7 mouse cellular contexts compared by ENCODE assay signal in the genomic region with DNA sequence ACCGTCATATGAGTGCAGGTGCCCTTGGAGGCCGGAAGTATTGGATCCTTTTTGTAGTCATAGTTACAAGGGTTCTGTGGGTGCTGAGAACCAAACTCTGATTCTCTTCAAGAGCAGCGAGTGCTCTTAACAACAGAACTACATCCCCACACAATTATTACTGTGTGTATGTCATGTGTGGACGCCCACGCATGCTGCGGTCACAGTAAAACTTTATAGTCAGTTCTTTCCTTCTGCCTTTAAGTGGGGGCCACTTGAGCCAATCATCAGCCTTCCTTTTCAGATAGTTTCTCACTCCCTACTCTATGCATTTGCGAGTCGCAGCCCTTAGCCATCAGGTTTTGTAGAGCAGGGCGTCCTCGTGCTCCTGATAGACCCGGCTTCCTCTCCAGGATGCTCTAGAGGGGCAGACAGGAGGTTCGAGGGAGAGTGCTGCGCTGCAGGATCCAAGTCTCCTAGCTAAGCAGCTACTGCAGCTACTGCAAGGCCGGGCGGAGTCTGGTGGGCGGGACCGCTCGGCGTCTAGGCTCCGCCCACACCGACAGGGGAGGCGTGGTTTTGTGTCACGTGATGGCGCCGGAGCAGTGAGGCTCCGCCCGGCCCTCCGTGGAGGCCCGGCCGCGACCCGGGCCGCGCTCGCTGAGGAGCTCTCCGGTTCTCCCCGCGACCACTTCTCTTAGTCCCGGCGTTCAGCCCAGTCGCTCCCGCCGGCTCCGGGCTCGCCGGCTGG. TPM values are rescaled to one million over a fixed set of nuclear protein-coding genes. Genes with fewer than 3 reads are reported as not detected.
DNase-seq lines count a peak whose midpoint lies in the region; ATAC-seq and TF ChIP-seq lines count a peak whose summit lies in the region.

A gene (plus strand): TSS at position 555 of the 730 bp plus-strand sequence.

- peak; percentile 85 for ATAC-seq in embryonic facial prominence, embryonic 11.5 days (replicated peaks; ENCODE audit: insufficient number of reproducible peaks, low FRiP score, low TSS enrichment, low read depth)
- peak; percentile 81 for ATAC-seq in limb, embryonic 12.5 days (ENCODE audit: insufficient number of reproducible peaks, insufficient read depth, low FRiP score, low TSS enrichment, low read depth)
- peak; percentile 91 for ATAC-seq in midbrain, embryonic 15.5 days (replicated peaks)

- TF ChIP-seq POLR2A in kidney, adult 2 months (IDR thresholded peaks at IDR 0.05; ENCODE audit: low read depth, low read length): peak; percentile 87
- peak; percentile 18; the same call in 1 of the 2 replicates for TF ChIP-seq POLR2A in spleen, adult 2 months (IDR thresholded peaks at IDR 0.05; ENCODE audit: low read depth, low read length)

- no peaks in the 10 kb centered on the region for H3K36me3 ChIP-seq in embryonic facial prominence, embryonic 11.5 days (replicated peaks; ENCODE audit: control insufficient read depth, insufficient read depth, low read depth, low read length)
- H3K36me3 ChIP-seq in kidney, adult 2 months (ENCODE audit: control insufficient read depth, insufficient read depth, low read length): no peaks in the 10 kb centered on the region
- no peaks in the 10 kb centered on the region for H3K36me3 ChIP-seq in limb, embryonic 12.5 days
- no peaks in the 10 kb centered on the region for H3K36me3 ChIP-seq in midbrain, embryonic 15.5 days (replicated peaks)
- H3K36me3 ChIP-seq in spleen, adult 2 months (ENCODE audit: control insufficient read depth, insufficient read depth, low read length): no peaks in the 10 kb centered on the region

- H3K4me3 ChIP-seq in embryonic facial prominence, embryonic 11.5 days (ENCODE audit: low read depth, low read length): peak within 1 kb of the TSS; percentile 54
- peak within 1 kb of the TSS; percentile 88 for H3K4me3 ChIP-seq in kidney, adult 2 months (ENCODE audit: insufficient read depth, low read depth, low read length)
- peak within 1 kb of the TSS; percentile 88 for H3K4me3 ChIP-seq in limb, embryonic 12.5 days (replicated peaks)
- peak within 1 kb of the TSS; percentile 67 for H3K4me3 ChIP-seq in midbrain, embryonic 15.5 days
- peak within 1 kb of the TSS; percentile 93 for H3K4me3 ChIP-seq in spleen, adult 2 months (ENCODE audit: extremely low read depth, insufficient read depth, insufficient read length)

- H3K4me2 ChIP-seq in embryonic facial prominence, embryonic 11.5 days (ENCODE audit: low read depth, low read length): peak within 1 kb of the TSS; percentile 71
- peak within 1 kb of the TSS; percentile 84 for H3K4me2 ChIP-seq in limb, embryonic 12.5 days
- H3K4me2 ChIP-seq in midbrain, embryonic 15.5 days: peak within 1 kb of the TSS; percentile 79

- H3K27ac ChIP-seq in embryonic facial prominence, embryonic 11.5 days (replicated peaks; ENCODE audit: low read depth, low read length): 0 out of 2 replicates have a peak within 1 kb of the TSS, but pooled peaks have one; percentile 36
- H3K27ac ChIP-seq in kidney, adult 2 months (ENCODE audit: insufficient read depth, low read depth, low read length): peak within 1 kb of the TSS; percentile 82
- H3K27ac ChIP-seq in limb, embryonic 12.5 days: peak within 1 kb of the TSS; percentile 84
- H3K27ac ChIP-seq in midbrain, embryonic 15.5 days: peak within 1 kb of the TSS; percentile 82
- peak within 1 kb of the TSS; percentile 71 for H3K27ac ChIP-seq in spleen, adult 2 months (ENCODE audit: insufficient read depth, low read length)

- H3K9ac ChIP-seq in embryonic facial prominence, embryonic 11.5 days (replicated peaks; ENCODE audit: low read length): peak within 1 kb of the TSS; percentile 68
- peak within 1 kb of the TSS; percentile 83 for H3K9ac ChIP-seq in limb, embryonic 12.5 days (replicated peaks)
- H3K9ac ChIP-seq in midbrain, embryonic 15.5 days: peak within 1 kb of the TSS; percentile 85

- no peak for TF ChIP-seq CTCF in kidney, adult 2 months (conservative IDR thresholded peaks at IDR 0.05; ENCODE audit: insufficient read depth, insufficient read length, low read depth, low read length)
- no peak for TF ChIP-seq CTCF in spleen, adult 2 months (IDR thresholded peaks at IDR 0.05; ENCODE audit: extremely low read depth, insufficient read depth, insufficient read length, insufficient replicate concordance)

- peak; percentile 97 for DNase-seq in adrenal gland, postnatal 14 days
- peak; percentile 96 for DNase-seq in embryonic facial prominence, embryonic 11.5 days (ENCODE audit: low spot score)
- DNase-seq in heart, adult 11 months: peak; percentile 100
- peak; percentile 97 for DNase-seq in kidney, adult 2 months
- DNase-seq in spleen, adult 2 months (ENCODE audit: low read depth in 1 of 2, low spot score in 2 of 2): peak; percentile 78 to 92

- 8% methylated on average over 46 of the region's 46 CpGs for WGBS in embryonic facial prominence, embryonic 11.5 days
- WGBS in kidney, adult 2 months: 8% methylated on average over 46 of the region's 46 CpGs
- WGBS in limb, embryonic 12.5 days: 7% methylated on average over 46 of the region's 46 CpGs
- 9% methylated on average over 45 of the region's 46 CpGs for WGBS in midbrain, embryonic 15.5 days
- 5% methylated on average over 45 of the region's 46 CpGs for WGBS in spleen, adult 2 months

- no peaks in the 10 kb centered on the region for H3K27me3 ChIP-seq in embryonic facial prominence, embryonic 11.5 days (ENCODE audit: control insufficient read depth, insufficient read depth, low read length)
- H3K27me3 ChIP-seq in kidney, adult 2 months (replicated peaks; ENCODE audit: control insufficient read depth, insufficient read depth, low read length): no peaks in the 10 kb centered on the region
- no peaks in the 10 kb centered on the region for H3K27me3 ChIP-seq in limb, embryonic 12.5 days
- no peaks in the 10 kb centered on the region for H3K27me3 ChIP-seq in midbrain, embryonic 15.5 days (replicated peaks)
- H3K27me3 ChIP-seq in spleen, adult 2 months (ENCODE audit: control insufficient read depth, insufficient read depth, low read length): peaks cover 4% of the 10 kb centered on the region; the same call in 1 of the 2 replicates

- H3K4me1 ChIP-seq in embryonic facial prominence, embryonic 11.5 days (ENCODE audit: control insufficient read depth, insufficient read depth, low read length): peaks cover 7% of the 10 kb centered on the region
- peaks cover 18% of the 10 kb centered on the region for H3K4me1 ChIP-seq in kidney, adult 2 months (ENCODE audit: control insufficient read depth, insufficient read depth, low read length)
- H3K4me1 ChIP-seq in limb, embryonic 12.5 days (replicated peaks): peaks cover 68% of the 10 kb centered on the region
- H3K4me1 ChIP-seq in midbrain, embryonic 15.5 days: peaks cover 29% of the 10 kb centered on the region
- peaks cover 3% of the 10 kb centered on the region for H3K4me1 ChIP-seq in spleen, adult 2 months (ENCODE audit: control insufficient read depth, insufficient read depth, insufficient read length)

- no peaks in the 10 kb centered on the region for H3K9me3 ChIP-seq in embryonic facial prominence, embryonic 11.5 days (replicated peaks; ENCODE audit: control insufficient read depth, low read length)
- H3K9me3 ChIP-seq in limb, embryonic 12.5 days: no peaks in the 10 kb centered on the region
- H3K9me3 ChIP-seq in midbrain, embryonic 15.5 days: no peaks in the 10 kb centered on the region

RNA-seq across cellular contexts. Expression of the gene that starts here (rescaled TPM):
- total RNA-seq in adrenal gland, postnatal 14 days (2021): 139 and 144 TPM in 2 replicates
- 38.5 and 41.8 TPM in 2 replicates for polyA plus RNA-seq in embryonic facial prominence, embryonic 11.5 days (2014; fragmentation: Nextera tagmentation; extraction: Ambion mirVana)
- polyA plus RNA-seq in kidney, adult 2 months (2012; rRNA removed): 22.8 and 25.0 TPM in 2 replicates
- 53.2 and 55.5 TPM in 2 replicates for polyA plus RNA-seq in limb, embryonic 12.5 days (2016; fragmentation: Nextera tagmentation; extraction: Ambion mirVana)
- polyA plus RNA-seq in midbrain, embryonic 15.5 days (2015; fragmentation: Nextera tagmentation; extraction: Ambion mirVana): 39.1 and 41.4 TPM in 2 replicates
- 12.3 and 15.2 TPM in 2 replicates for polyA plus RNA-seq in spleen, adult 2 months (2012; rRNA removed)

Comparison
In these comparisons a context has a peak if more than half of its experiments do, and no peak if none do; other contexts are left out.
1. Peak in every context shown above with its lines: DNase-seq, ATAC-seq, H3K4me3 ChIP-seq and H3K27ac ChIP-seq.